Mouse (Mus musculus): ENCODE data around the gene Wnt6. TPM values are rescaled to one million over a fixed set of nuclear protein-coding genes. Genes with fewer than 3 reads are reported as not detected.

Wnt6 gene
- polyA plus RNA-seq, 1 experiment from 2014 or later = 1.8 TPM

DNA sequence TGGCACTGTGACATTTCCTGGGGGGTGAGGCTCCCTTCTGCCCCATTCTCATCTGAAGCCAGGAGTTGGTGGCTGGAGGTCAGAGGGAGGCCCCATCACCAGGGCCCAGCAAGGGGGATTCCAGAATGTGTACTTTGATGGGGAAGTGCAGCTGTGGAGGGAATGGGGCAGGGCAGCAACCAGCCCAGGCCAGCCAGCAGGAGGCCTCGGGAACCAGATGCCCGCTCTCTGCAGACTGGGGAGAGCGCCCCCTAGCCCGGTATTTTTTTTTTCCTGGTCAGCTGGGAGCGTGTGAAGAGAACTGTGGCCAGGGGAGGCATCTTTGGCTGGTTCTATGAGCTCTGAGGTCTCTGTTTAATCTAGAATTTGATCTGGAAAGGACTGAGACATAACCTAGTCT lies 4.1 kb downstream of the Wnt6 start:
- H3K9ac ChIP-seq = no peak overlapping the region
- H3K27ac ChIP-seq = no peak overlapping the region
- 14% methylated on average over 5 of the region's 5 CpGs for WGBS
- no peak for ATAC-seq (ENCODE audit: insufficient read depth, low FRiP score, low read depth)
- peaks cover 19% of the 10 kb centered on the region for H3K4me1 ChIP-seq
- H3K4me2 ChIP-seq = no peak overlapping the region
- no peaks in the 10 kb centered on the region for H3K9me3 ChIP-seq
- H3K36me3 ChIP-seq = no peaks in the 10 kb centered on the region
- no peak overlapping the region for H3K4me3 ChIP-seq (replicated peaks)
- peaks cover 54% of the 10 kb centered on the region for H3K27me3 ChIP-seq (replicated peaks)

DNA sequence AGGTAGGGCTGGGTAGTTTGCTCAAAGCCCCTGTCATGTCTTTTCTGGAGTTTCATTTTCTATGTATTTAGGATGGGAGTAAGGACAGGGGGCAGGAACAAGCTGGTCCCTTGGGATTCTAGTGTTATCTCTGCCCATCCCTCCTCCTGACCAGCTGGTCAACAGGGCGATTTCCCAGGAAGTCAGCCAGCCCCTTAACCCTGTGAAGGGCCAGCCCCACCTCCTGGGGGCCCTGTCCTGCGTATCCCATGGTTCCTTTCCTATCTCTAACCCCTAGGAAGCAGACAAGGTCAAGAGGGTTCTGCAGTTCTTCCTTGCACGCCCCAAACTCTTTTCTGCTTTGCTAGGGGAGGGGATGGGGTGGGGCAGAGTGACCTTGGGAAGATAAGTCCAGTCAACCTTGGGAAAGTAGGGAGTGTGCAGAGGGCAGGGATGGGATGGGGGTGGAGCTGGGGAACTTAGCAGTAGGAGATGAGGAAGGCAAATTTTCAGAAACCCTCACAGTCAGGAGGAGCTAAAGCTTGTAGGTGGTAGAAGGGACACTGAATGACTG lies 7.3 kb downstream of the Wnt6 start:
- Histone ChIP-seq H3K36me3 (no peaks in the 10 kb centered on the region), H3K4me3 (replicated peaks) (no peak overlapping the region), H3K9me3 (no peaks in the 10 kb centered on the region), H3K4me1 (peaks cover 12% of the 10 kb centered on the region), H3K4me2 (no peak overlapping the region), H3K9ac (no peak overlapping the region), H3K27ac (no peak overlapping the region), H3K27me3 (replicated peaks) (peaks cover 55% of the 10 kb centered on the region)
- 41% methylated on average over 3 of the region's 3 CpGs for WGBS
- ATAC-seq (ENCODE audit: insufficient read depth, low FRiP score, low read depth) = no peak

GRCm38 (mm10) chr1:74782045-74782444 lies 10.4 kb downstream of the Wnt6 start:
- H3K9me3 ChIP-seq = no peaks in the 10 kb centered on the region
- H3K27ac ChIP-seq = no peak overlapping the region
- H3K4me2 ChIP-seq = no peak overlapping the region; the same call in 1 of the 2 replicates
- no peaks in the 10 kb centered on the region for H3K36me3 ChIP-seq
- 24% methylated on average over 14 of the region's 14 CpGs for WGBS
- no peak overlapping the region for H3K4me3 ChIP-seq (replicated peaks)
- peaks cover 17% of the 10 kb centered on the region for H3K4me1 ChIP-seq
- no peak for ATAC-seq (ENCODE audit: insufficient read depth, low FRiP score, low read depth)
- H3K27me3 ChIP-seq (replicated peaks) = peaks cover 75% of the 10 kb centered on the region
- no peak overlapping the region for H3K9ac ChIP-seq

- 5% methylated on average over 13 of the region's 13 CpGs for WGBS
- Histone ChIP-seq H3K4me3 (replicated peaks) (peak overlapping the region; percentile 40; the same call in 1 of the 2 replicates), H3K9ac (no peak overlapping the region), H3K9me3 (no peaks in the 10 kb centered on the region), H3K27me3 (replicated peaks) (peaks cover 81% of the 10 kb centered on the region), H3K4me2 (peak overlapping the region; percentile 66), H3K27ac (no peak overlapping the region), H3K4me1 (peaks cover 17% of the 10 kb centered on the region), H3K36me3 (no peaks in the 10 kb centered on the region)
- ATAC-seq (ENCODE audit: insufficient read depth, low FRiP score, low read depth) = no peak
Observed at GRCm38 (mm10) chr1:74783554-74783953, 11.9 kb downstream of the Wnt6 start.

DNA sequence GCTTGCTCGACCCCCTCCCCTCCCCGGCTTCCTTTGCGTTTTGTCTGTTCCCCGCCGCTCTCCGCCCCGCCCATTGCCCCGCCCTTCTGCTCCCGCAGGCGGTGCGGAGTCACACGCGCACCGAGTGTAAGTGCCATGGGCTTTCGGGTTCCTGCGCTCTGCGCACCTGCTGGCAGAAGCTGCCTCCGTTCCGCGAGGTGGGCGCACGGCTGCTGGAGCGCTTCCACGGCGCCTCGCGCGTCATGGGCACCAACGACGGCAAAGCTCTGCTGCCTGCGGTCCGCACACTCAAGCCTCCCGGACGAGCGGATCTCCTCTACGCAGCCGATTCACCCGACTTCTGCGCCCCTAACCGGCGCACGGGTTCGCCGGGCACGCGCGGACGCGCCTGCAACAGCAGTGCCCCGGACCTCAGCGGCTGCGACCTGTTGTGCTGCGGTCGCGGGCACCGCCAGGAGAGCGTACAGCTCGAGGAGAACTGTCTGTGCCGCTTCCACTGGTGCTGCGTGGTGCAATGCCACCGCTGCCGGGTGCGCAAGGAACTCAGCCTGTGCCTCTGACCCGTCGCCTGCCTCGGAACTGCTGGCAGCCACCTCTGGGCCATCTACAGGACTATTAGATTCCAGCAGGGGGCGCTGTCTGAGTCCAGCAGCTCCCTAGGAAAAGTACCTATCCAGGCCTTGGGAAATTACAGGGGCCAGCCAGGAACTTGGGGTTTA lies 12.5 kb downstream of the Wnt6 start:
- no peak overlapping the region for H3K27ac ChIP-seq
- peak overlapping the region; percentile 40 for H3K4me3 ChIP-seq (replicated peaks)
- WGBS = under 1% methylated on average over 67 of the region's 67 CpGs
- H3K9ac ChIP-seq = 0 out of 2 replicates have a peak overlapping the region, but pooled peaks have one; percentile 12
- H3K36me3 ChIP-seq = no peaks in the 10 kb centered on the region
- no peak for ATAC-seq (ENCODE audit: insufficient read depth, low FRiP score, low read depth)
- H3K4me1 ChIP-seq = peaks cover 17% of the 10 kb centered on the region
- H3K9me3 ChIP-seq = no peaks in the 10 kb centered on the region
- peak overlapping the region; percentile 66 for H3K4me2 ChIP-seq
- peaks cover 87% of the 10 kb centered on the region for H3K27me3 ChIP-seq (replicated peaks)

DNA sequence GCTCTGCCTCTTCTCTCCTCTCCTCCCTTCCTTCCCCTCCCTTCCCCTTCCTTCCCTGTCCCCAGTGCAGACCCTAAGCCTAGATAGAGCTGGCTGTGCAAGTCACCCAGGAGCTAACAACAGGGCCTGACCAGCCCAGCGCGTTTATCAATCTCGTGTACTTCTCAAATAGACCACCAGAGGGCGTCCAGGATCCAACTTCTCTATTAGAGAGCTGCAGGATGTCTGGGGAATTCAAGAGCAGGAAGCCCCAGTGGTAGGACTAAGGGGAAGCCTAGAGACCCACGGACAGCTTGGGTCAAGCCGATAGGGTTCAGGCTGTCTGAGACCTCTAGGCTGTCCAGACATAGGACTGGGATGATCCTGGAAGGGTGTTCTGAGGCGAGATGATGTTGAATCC lies 16.2 kb downstream of the Wnt6 start:
- Histone ChIP-seq H3K9ac (no peak overlapping the region), H3K9me3 (no peaks in the 10 kb centered on the region), H3K27ac (no peak overlapping the region), H3K27me3 (replicated peaks) (peaks cover 94% of the 10 kb centered on the region), H3K4me1 (peaks cover 25% of the 10 kb centered on the region), H3K36me3 (no peaks in the 10 kb centered on the region), H3K4me2 (no peak overlapping the region), H3K4me3 (replicated peaks) (no peak overlapping the region)
- 7% methylated on average over 7 of the region's 7 CpGs for WGBS
- ATAC-seq (ENCODE audit: insufficient read depth, low FRiP score, low read depth) = no peak

- H3K4me2 ChIP-seq = no peak overlapping the region
- no peak overlapping the region for H3K27ac ChIP-seq
- 26% methylated on average over 6 of the region's 6 CpGs for WGBS
- no peak for ATAC-seq (ENCODE audit: insufficient read depth, low FRiP score, low read depth)
- H3K9ac ChIP-seq = no peak overlapping the region
- H3K9me3 ChIP-seq = no peaks in the 10 kb centered on the region
- H3K4me1 ChIP-seq = peaks cover 21% of the 10 kb centered on the region
- H3K36me3 ChIP-seq = no peaks in the 10 kb centered on the region
- peaks cover 94% of the 10 kb centered on the region for H3K27me3 ChIP-seq (replicated peaks)
- no peak overlapping the region for H3K4me3 ChIP-seq (replicated peaks)
Observed at GRCm38 (mm10) chr1:74788603-74789176, 17.0 kb downstream of the Wnt6 start.

DNA sequence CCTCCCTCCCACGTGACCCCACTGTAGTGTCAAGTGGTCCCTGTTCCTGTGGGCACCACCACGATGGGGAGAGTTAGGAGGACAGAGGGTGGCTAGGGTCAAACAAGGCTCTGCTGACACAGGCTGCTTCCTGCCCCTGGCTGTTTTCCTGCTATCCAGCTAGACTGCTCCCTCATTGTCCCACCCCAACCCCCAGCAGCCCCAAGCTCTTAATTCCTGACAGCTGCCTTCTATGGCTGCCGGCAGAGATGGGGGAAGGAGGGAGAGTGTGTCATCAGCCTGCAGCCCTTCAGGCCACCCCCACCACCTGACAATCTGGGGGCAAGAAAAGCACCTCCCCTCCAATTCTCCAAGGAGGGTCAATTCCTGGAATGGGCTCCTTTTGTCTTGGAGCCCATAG lies 18.4 kb downstream of the Wnt6 start:
- H3K9ac ChIP-seq = no peak overlapping the region
- peaks cover 94% of the 10 kb centered on the region for H3K27me3 ChIP-seq (replicated peaks)
- H3K4me2 ChIP-seq = no peak overlapping the region
- H3K4me3 ChIP-seq (replicated peaks) = no peak overlapping the region
- H3K27ac ChIP-seq = no peak overlapping the region
- ATAC-seq (ENCODE audit: insufficient read depth, low FRiP score, low read depth) = no peak
- peaks cover 27% of the 10 kb centered on the region for H3K4me1 ChIP-seq
- no peaks in the 10 kb centered on the region for H3K9me3 ChIP-seq
- no peaks in the 10 kb centered on the region for H3K36me3 ChIP-seq
- WGBS = 16% methylated on average over 3 of the region's 3 CpGs

DNA sequence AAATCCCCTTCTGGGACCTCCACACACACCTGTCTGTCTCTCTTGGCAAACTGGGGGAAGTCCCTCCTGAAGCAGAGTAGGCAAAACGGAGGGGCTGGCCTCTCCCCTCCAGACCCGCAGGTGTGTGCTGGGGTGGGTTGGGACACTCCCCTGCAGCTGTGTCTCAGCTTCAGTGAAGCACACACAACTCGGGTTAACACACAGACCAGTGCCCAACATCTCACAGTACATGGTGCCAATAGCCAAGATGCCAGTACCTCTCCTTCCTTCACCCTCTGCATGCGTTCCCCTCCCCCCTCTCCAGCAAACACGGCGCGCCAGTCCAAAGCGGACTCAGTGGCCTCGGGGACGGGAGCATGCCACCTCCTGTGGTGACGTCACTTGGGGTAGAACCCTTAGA lies 19.6 kb downstream of the Wnt6 start, which contains the start of gene Wnt10a:
Gene Wnt10a, plus strand, starts transcription at position 268 of the 400 bp plus-strand sequence.
- peak within 1 kb of the TSS; percentile 9; the same call in 1 of the 2 replicates for H3K9ac ChIP-seq
- H3K4me3 ChIP-seq (replicated peaks) = peak within 1 kb of the TSS; percentile 33
- ATAC-seq (ENCODE audit: insufficient read depth, low FRiP score, low read depth) = 0 out of 2 replicates have a peak, but pooled peaks have one; percentile 9
- peaks cover 97% of the 10 kb centered on the region for H3K27me3 ChIP-seq (replicated peaks)
- H3K27ac ChIP-seq = no peak within 1 kb of the TSS
- H3K4me1 ChIP-seq = peaks cover 28% of the 10 kb centered on the region
- 4% methylated on average over 11 of the region's 11 CpGs for WGBS
- H3K4me2 ChIP-seq = peak within 1 kb of the TSS; percentile 60
- no peaks in the 10 kb centered on the region for H3K36me3 ChIP-seq
- H3K9me3 ChIP-seq = no peaks in the 10 kb centered on the region

DNA sequence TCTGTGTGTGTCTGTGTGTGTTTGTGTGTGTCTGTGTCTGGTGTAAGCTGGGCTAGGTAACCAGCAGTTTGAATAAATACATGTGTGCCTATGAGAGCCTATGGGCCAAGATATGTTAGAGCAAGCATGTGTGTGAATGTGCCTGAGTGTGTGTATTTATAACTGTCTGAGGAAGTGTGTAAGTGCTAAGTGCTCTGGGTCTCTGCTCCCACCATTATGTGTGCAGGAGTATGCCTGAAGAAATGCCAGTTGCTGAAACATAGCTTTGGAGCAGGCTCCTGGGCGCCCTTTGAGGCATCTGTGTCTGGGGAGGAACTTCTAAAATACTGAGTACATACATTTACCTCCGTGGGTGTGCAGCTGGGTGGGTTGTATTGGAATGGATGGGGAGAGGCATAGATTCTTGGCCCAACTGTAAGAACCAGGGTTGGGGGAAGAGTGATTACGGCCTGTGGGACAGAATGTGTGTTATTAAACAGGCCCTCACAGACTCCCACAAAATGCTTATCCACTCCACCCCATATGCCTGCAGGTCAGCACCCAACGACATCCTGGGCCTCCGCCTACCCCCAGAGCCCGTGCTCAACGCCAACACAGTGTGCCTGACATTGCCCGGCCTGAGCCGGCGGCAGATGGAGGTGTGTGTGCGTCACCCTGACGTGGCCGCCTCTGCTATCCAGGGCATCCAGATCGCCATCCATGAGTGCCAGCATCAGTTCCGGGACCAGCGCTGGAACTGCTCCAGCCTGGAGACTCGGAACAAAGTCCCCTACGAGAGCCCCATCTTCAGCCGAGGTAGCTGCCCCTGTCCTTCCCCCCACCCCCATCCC lies 21.4 kb downstream of the Wnt6 start:
- H3K4me3 ChIP-seq (replicated peaks) = no peak overlapping the region
- no peak for ATAC-seq (ENCODE audit: insufficient read depth, low FRiP score, low read depth)
- no peaks in the 10 kb centered on the region for H3K36me3 ChIP-seq
- H3K27me3 ChIP-seq (replicated peaks) = peaks cover 97% of the 10 kb centered on the region
- H3K27ac ChIP-seq = no peak overlapping the region
- H3K4me1 ChIP-seq = peaks cover 34% of the 10 kb centered on the region
- 21% methylated on average over 19 of the region's 19 CpGs for WGBS
- no peaks in the 10 kb centered on the region for H3K9me3 ChIP-seq
- no peak overlapping the region for H3K4me2 ChIP-seq
- H3K9ac ChIP-seq = no peak overlapping the region

DNA sequence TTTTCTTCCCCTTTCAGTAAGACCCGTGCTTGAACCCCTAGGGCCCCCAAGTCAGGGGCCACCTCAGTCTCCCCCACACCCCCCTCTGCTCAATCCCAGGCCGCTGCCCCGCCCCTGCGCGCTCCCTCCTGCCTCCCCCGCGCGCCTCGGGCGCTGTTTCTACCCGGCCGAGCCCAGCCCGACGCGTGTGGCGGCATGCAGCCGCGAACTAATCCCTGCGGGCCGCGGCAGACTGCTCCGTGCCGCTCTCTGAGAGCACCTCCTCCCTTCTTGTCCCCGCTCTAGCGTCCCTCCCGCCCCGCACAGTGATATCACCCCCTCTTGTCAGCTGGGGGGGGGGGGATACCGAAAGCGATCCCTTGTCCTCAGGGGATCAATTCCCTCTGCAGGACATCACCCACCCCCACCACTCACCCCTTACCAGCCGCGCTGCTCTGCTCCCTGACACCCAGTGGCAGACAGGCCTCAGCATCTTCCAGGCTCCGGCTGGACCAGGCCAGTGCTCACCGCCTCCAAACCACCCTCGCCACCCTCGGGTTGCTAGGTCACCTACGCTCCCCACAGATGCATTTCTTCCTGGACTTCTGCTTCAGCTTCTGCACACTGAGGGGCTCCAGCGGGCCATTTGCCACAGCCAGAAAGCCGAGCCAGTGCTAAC lies 22.9 kb downstream of the Wnt6 start:
- H3K4me2 ChIP-seq = peak overlapping the region; percentile 48
- WGBS = under 1% methylated on average over 38 of the region's 38 CpGs
- 0 out of 2 replicates have a peak overlapping the region, but pooled peaks have one; percentile 9 for H3K9ac ChIP-seq
- H3K27ac ChIP-seq = peak overlapping the region; percentile 31; the same call in 1 of the 2 replicates
- H3K4me1 ChIP-seq = peaks cover 34% of the 10 kb centered on the region
- H3K27me3 ChIP-seq (replicated peaks) = peaks cover 98% of the 10 kb centered on the region
- H3K4me3 ChIP-seq (replicated peaks) = peak overlapping the region; percentile 24
- H3K9me3 ChIP-seq = no peaks in the 10 kb centered on the region
- no peak for ATAC-seq (ENCODE audit: insufficient read depth, low FRiP score, low read depth)
- H3K36me3 ChIP-seq = no peaks in the 10 kb centered on the region

Data from stomach, embryonic 15.5 days (tissue).